Mouse (Mus musculus) C3H10T1/2 (cell line): Measurements from ENCODE around the gene Gm3285. TPM values are rescaled to one million over a fixed set of nuclear protein-coding genes. Genes with fewer than 3 reads are reported as not detected.

Experiments
- polyA plus RNA-seq, 2 experiments: library from polyadenylated mRNA; unstranded; fragments of >200 nt; fragmentation: generic; extraction: Trizol; gene quantifications; one replicate each; pipeline ENCODE4 v1.2.1; 2012; ENCODE audit warnings: missing spikeins in 2 of 2

The Gm3285 gene
- polyA plus RNA-seq, result not detected

GRCm38 (mm10) chr10:77861675-77862074, at the start of gene Gm3285:
TSS of gene Gm3285 (plus strand) at chr10:77861975.

GRCm38 (mm10) chr10:77814382-77814781, 47.4 kb upstream of the Gm3285 start, which contains the start of gene Gm2696:
TSS of gene Gm2696 (plus strand) at chr10:77814682.

GRCm38 (mm10) chr10:77826951-77827350, 34.8 kb upstream of the Gm3285 start, which contains the start of gene Krtap10-4:
TSS of gene Krtap10-4 (minus strand) at chr10:77827095.

GRCm38 (mm10) chr10:77835647-77836046, 26.1 kb upstream of the Gm3285 start, which contains the start of gene Krtap10-10:
TSS of gene Krtap10-10 (plus strand) at chr10:77835947.

GRCm38 (mm10) chr10:77846503-77846902, 15.3 kb upstream of the Gm3285 start, which contains the start of gene Gm36176:
TSS of gene Gm36176 (plus strand) at chr10:77846803.

GRCm38 (mm10) chr10:77852559-77852958, 9.2 kb upstream of the Gm3285 start, which contains the start of gene Gm10318:
TSS of gene Gm10318 (plus strand) at chr10:77852859.

GRCm38 (mm10) chr10:77902211-77902893, 40.6 kb downstream of the Gm3285 start, which contains the start of gene Lrrc3:
TSS of gene Lrrc3 (minus strand) at chr10:77902536.

Other genes with a start within 250 kb of the Gm3285 start
- gene Ube2g2, start 239.7 kb upstream of the Gm3285 start, polyA plus RNA-seq, result 10 to 100 TPM; 39.0 to 44.0 TPM
- gene Tspear, start 175.4 kb upstream of the Gm3285 start, polyA plus RNA-seq, result not detected
- not detected for gene Gm19402, start 171.2 kb upstream of the Gm3285 start, polyA plus RNA-seq
- gene Gm9508, start 164.7 kb upstream of the Gm3285 start, polyA plus RNA-seq, result not detected
- not detected for gene Gm10272, start 155.3 kb upstream of the Gm3285 start, polyA plus RNA-seq
- not detected for gene Gm10024, start 150.5 kb upstream of the Gm3285 start, polyA plus RNA-seq
- gene Gm10142, start 146.2 kb upstream of the Gm3285 start, polyA plus RNA-seq, result not detected
- gene Krtap12-1, start 141.4 kb upstream of the Gm3285 start, polyA plus RNA-seq, result not detected
- gene Gm10100, start 135.5 kb upstream of the Gm3285 start, polyA plus RNA-seq, result not detected
- gene Gm18596, start 119.3 kb upstream of the Gm3285 start, polyA plus RNA-seq, result not detected
- not detected for gene Gm9736, start 110.6 kb upstream of the Gm3285 start, polyA plus RNA-seq
- not detected for gene Gm3233, start 102.3 kb upstream of the Gm3285 start, polyA plus RNA-seq
- gene Gm3238, start 90.7 kb upstream of the Gm3285 start, polyA plus RNA-seq, result not detected
- gene Gm7138, start 85.0 kb upstream of the Gm3285 start, polyA plus RNA-seq, result not detected
- not detected for gene Gm3250, start 79.4 kb upstream of the Gm3285 start, polyA plus RNA-seq
- gene Gm7137, start 73.8 kb upstream of the Gm3285 start, polyA plus RNA-seq, result not detected
- gene Gm9639, start 66.9 kb upstream of the Gm3285 start, polyA plus RNA-seq, result not detected
- gene Gm19668, start 62.8 kb upstream of the Gm3285 start, polyA plus RNA-seq, result not detected
- gene Gm9507, start 50.1 kb upstream of the Gm3285 start, polyA plus RNA-seq, result not detected
- gene Gm2696, start 47.3 kb upstream of the Gm3285 start, polyA plus RNA-seq, result not detected
- gene Krtap10-4, start 34.9 kb upstream of the Gm3285 start, polyA plus RNA-seq, result not detected
- not detected for gene Krtap10-10, start 26.0 kb upstream of the Gm3285 start, polyA plus RNA-seq
- not detected for gene Gm36176, start 15.2 kb upstream of the Gm3285 start, polyA plus RNA-seq
- gene Gm10318, start 9.1 kb upstream of the Gm3285 start, polyA plus RNA-seq, result not detected
- gene Lrrc3, start 40.6 kb downstream of the Gm3285 start, polyA plus RNA-seq, result not detected
- under 1 TPM; 0.04 to 0.35 TPM for gene Trpm2, start 108.6 kb downstream of the Gm3285 start, polyA plus RNA-seq
- 10 to 100 TPM; 35.9 to 36.8 TPM for gene 1810043G02Rik, start 116.5 kb downstream of the Gm3285 start, polyA plus RNA-seq
- gene Pfkl, start 148.1 kb downstream of the Gm3285 start, polyA plus RNA-seq, result 10 to 100 TPM; 46.2 to 73.2 TPM
- not detected for gene Dnmt3l, start 180.0 kb downstream of the Gm3285 start, polyA plus RNA-seq
- gene Aire, start 181.6 kb downstream of the Gm3285 start, polyA plus RNA-seq, result not detected
- gene Icosl, start 207.3 kb downstream of the Gm3285 start, polyA plus RNA-seq, result under 1 TPM in 1 of 2 experiments, not detected in 1; 0.02 TPM